Mouse (Mus musculus) central nervous system, embryonic 18 days (tissue): ENCODE results near the gene Socs7. TPM values are rescaled to one million over a fixed set of nuclear protein-coding genes. Genes with fewer than 3 reads are reported as not detected.

ENCODE experiments used
- polyA plus RNA-seq: library from polyadenylated mRNA; depleted of rRNA; stranded (reverse); fragments of >200 nt; gene quantifications from 2 replicates; pipeline ENCODE4 v1.2.3, GENCODE M21; 2012; rRNA removed

Socs7 gene
- polyA plus RNA-seq, result 35.7 and 37.6 TPM in 2 replicates

GRCm38 (mm10) chr11:97361948-97362648, at the start of gene Socs7:
Gene Socs7 (plus strand): TSS chr11:97362551.

DNA sequence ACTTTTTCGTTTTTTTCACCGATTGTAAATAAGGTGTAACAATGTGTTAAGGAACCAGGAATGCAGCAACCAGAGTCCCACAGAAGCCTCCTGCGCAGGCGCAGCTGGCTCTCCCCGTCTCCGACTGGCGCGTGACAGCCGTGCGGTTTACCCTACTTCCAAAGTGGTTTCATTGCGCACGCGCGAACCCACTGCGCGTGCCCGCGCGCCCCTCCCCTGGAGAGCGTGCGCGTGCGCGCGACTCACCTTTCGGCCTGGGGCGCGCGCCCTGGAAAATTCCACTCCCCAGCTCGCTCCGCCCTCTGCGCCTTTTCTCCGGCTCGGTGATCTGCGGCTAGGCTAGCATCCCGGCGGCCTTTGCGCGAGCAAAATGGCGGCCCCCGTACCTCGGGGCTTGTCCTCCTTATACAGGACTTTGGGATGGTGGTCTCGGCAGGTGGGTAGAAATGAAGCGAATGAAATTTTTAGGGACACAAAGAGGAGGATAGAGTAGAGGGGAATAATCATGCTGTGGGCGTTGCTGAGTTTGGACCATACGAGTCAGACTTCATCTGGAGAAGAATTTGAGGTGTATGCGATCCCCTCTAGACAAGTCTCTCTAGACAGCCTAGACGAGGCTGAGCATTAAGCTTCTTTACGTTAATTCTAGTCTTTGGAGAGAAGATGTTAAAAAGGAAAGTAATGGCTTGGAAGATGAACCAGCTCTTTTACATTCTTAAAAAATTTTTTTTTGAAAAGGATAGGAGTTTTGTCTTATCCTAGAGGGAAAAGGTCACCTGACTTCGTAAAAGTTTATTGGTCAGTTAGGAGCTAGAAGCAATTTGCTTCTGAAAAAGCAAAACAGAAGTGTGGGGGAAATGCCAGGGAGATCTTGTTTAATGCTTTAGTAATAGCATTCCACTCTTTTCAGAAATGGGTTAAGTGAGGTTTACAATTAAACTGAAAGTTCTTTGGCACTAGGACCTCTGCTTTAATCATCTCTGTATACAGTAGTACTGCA, 46.5 kb upstream of the Socs7 start, which contains the start of gene Mrpl45:
TSS of gene Mrpl45 (plus strand) at position 213 of the 1,000 bp plus-strand sequence.

GRCm38 (mm10) chr11:97352027-97352684, 10.2 kb upstream of the Socs7 start, which contains the start of gene Gpr179:
Gene Gpr179 (minus strand): TSS chr11:97352077.

GRCm38 (mm10) chr11:97415330-97415711, 53.0 kb downstream of the Socs7 start, which contains the start of gene Arhgap23:
Gene Arhgap23 (plus strand): TSS chr11:97415533.

Other genes starting within 250 kb of the Socs7 start
- gene Tbx21, start 247.2 kb upstream of the Socs7 start, polyA plus RNA-seq, result 0.55 and 0.73 TPM in 2 replicates
- 56.0 and 57.9 TPM in 2 replicates for gene Tbkbp1, start 211.1 kb upstream of the Socs7 start, polyA plus RNA-seq
- gene Kpnb1, start 174.7 kb upstream of the Socs7 start, polyA plus RNA-seq, result 92.2 and 97.5 TPM in 2 replicates
- gene Npepps, start 81.9 kb upstream of the Socs7 start, polyA plus RNA-seq, result 110 and 113 TPM in 2 replicates
- 26.2 and 26.3 TPM in 2 replicates for gene Mrpl45, start 46.8 kb upstream of the Socs7 start, polyA plus RNA-seq
- 0.25 and 0.34 TPM in 2 replicates for gene Gpr179, start 10.5 kb upstream of the Socs7 start, polyA plus RNA-seq
- 34.2 and 39.5 TPM in 2 replicates for gene Arhgap23, start 53.0 kb downstream of the Socs7 start, polyA plus RNA-seq
- 0.08 and 0.09 TPM in 2 replicates for gene 4933428G20Rik, start 137.8 kb downstream of the Socs7 start, polyA plus RNA-seq
- 56.5 and 72.4 TPM in 2 replicates for gene Srcin1, start 213.6 kb downstream of the Socs7 start, polyA plus RNA-seq